Mouse (Mus musculus): Measurements from ENCODE around the gene Sox6.
"Not testable (repeated sequence)": the region's sequence is repeated elsewhere in the genome, so short reads cannot be mapped to it uniquely, and the experiment has no call there.

Gene Sox6

GRCm38 (mm10) chr7:115630287-115630686 lies 408.3 kb downstream of the Sox6 start:
- DNase-seq, result no peak

DNA sequence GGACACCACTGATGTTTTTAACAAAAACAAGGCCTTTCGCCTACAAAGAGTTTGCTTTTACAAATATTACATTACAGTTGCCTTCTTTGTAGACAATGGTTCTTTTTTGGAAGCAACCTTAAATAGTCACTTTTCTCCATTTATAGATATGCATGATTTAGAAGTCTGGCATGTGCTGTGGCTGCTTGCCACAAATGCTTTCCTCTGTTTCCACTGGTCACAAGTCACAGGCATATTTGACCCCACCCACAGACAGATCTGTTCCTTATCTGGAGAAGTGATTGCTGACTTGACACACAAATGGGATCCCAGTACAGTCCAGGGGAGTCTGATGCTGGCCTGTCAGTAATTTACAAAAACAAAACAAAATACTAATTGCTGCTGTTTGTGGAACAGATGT lies 409.8 kb downstream of the Sox6 start:
- no peak for DNase-seq

DNA sequence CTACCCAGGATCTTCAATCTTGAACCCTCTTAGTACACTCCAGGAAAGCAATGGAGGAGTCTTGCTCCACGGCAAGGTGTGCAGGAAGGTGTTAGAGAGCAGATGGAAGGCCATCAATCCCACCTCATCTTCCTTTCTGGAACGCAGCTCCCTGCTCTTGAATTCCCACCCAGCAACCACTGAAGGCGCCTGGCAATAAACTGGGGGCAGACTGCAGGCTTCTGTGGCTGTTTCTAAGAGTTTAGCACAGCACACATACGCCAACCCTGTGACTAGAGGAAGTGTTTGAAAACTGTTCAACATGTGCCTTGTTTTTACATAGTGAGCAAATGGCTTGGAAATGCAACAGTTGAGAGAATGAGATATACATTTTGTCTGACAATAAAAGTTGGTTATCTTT lies 412.6 kb downstream of the Sox6 start:
- no peak for DNase-seq

DNA sequence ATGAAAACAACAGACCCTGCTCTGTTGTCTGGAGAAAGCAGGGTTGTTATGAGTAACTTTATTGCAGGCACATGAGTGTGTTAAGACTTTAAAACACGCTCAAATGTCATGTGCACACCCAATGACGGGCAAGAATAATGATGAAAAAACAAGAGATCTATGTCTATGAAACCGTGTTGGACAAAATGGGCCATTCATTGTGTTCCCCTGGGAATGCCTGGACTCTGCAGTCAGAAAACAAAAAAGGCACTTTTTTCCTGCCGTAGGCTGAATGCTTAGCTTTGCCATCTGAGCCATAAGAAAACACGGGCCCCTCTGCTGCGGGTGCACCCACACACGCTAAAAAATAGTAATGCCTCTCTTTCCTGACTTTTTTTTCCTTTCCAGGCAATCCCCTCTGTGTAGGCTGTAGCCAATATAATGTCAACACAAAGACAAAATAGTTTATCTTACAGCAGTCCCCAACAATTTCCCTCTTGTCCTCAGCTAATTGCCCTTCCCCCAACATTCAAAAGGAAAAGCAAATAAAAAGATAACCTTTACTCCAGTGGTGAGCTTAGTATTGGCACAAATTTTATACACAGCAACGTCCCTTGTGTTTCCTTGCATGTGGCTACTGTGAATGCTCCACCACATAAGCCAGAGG lies 413.6 kb downstream of the Sox6 start:
- DNase-seq, result no peak

- no peak for DNase-seq
These were observed 414.1 kb downstream of the Sox6 start for GRCm38 (mm10) chr7:115624451-115624850.

- DNase-seq, result no peak
These were observed 422.8 kb downstream of the Sox6 start for GRCm38 (mm10) chr7:115615697-115616237.

DNA sequence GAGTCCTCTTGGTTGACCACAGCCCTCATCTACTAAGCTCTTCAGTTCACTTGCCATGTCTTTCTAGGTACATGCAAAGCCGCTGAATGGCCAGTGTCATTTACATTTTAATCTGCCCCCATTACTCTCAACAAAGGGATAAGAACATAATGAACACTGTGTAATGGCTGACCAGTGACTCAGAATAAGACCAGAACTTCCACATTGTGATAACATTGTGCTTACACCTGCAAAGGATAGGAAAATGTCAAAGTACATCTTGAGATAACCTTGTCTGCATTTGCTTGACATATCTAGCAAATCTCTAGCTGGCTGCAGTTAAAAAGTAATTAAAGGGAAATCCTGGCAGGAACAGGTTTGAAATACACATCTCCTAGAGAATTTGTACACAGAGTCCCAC lies 431.1 kb downstream of the Sox6 start:
- DNase-seq, result no peak

- DNase-seq, result not testable (repeated sequence)
These were observed 432.5 kb downstream of the Sox6 start for GRCm38 (mm10) chr7:115606125-115606524.

GRCm38 (mm10) chr7:115604883-115605282 lies 433.7 kb downstream of the Sox6 start:
- DNase-seq, result no peak

GRCm38 (mm10) chr7:115597376-115597775 lies 441.2 kb downstream of the Sox6 start:
- DNase-seq, result peak; percentile 31

DNA sequence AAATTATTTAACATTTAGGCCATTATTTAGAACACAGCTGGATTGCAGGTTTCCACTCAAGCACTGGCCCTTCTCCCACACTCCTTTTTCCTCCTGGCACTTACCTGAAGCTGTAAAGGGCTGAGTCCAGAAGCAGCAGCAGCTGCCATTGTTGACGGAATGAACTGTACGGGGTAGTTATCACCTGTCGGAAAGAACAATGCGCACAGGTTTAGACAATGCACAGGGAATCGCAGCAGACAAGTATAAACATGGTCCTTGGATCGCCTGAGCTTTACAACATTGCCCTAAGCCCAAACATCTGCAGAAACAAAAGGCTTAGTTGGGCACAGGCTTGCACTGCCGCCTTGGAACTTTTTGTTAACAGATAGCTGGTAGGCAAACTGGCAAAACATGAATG lies 458.1 kb downstream of the Sox6 start:
- no peak for DNase-seq

- DNase-seq, result no peak
These were observed 458.8 kb downstream of the Sox6 start for GRCm38 (mm10) chr7:115579826-115580225.

DNA sequence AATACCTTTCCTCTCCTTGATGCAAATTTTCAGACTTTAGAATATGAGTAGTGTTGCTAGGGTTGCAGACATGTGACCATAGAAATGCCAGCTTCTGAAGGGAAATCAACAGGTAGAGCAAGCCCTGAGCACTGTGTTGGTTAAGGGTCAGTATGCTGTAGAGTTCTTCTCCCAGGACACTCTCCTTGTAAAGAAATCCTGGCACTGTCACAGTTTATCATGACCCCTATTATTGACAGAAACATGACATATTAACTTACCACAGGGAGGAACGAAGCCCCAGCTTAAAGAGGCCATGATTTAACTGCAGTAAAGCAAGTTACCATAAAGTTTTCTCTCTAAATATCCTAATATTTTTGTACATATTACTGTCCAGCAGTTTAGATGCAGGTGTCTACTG lies 462.2 kb downstream of the Sox6 start:
- DNase-seq, result no peak

DNA sequence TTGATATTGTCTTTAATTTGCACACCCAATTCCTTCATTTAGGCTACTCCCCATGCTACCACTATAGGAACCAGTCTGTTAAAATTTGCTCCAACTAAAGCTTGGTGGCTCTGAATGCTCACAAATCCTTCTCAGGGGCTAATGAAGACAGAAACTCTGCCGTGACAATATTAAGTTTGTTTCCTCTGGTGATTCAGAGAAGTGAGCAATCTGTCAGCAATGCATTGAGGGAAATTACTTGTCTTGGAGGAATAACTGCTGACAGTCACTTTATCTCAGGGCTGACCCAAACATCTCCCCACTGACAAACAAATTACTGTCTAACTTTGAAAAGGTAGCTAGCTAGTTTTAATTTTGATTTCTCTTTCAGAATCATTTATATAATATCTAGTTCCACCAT lies 463.8 kb downstream of the Sox6 start:
- no peak for DNase-seq

- no peak for DNase-seq
These were observed 469.8 kb downstream of the Sox6 start for GRCm38 (mm10) chr7:115568821-115569240.

DNA sequence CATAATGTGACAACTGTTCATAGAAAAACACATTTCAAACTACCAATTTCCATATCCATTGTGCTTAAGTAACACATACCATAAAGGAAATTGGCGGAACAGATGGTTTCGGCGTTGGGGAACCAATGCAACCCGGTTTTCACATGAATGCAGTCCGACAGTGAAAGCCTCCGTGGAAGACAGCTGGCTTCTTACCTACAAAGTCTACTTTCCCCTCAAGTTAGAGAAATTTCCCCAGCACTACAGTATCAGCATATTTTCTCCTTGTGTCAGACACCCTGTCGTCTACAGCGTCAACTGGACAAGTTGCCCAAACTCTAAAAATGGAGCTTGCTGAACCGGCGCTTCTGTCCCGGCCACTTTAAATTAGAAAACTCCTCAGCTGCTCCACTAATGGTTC lies 470.3 kb downstream of the Sox6 start:
- DNase-seq, result no peak

- no peak for DNase-seq
These were observed 471.8 kb downstream of the Sox6 start for GRCm38 (mm10) chr7:115566818-115567217.

GRCm38 (mm10) chr7:115565060-115565426 lies 473.6 kb downstream of the Sox6 start:
- DNase-seq, result no peak

DNA sequence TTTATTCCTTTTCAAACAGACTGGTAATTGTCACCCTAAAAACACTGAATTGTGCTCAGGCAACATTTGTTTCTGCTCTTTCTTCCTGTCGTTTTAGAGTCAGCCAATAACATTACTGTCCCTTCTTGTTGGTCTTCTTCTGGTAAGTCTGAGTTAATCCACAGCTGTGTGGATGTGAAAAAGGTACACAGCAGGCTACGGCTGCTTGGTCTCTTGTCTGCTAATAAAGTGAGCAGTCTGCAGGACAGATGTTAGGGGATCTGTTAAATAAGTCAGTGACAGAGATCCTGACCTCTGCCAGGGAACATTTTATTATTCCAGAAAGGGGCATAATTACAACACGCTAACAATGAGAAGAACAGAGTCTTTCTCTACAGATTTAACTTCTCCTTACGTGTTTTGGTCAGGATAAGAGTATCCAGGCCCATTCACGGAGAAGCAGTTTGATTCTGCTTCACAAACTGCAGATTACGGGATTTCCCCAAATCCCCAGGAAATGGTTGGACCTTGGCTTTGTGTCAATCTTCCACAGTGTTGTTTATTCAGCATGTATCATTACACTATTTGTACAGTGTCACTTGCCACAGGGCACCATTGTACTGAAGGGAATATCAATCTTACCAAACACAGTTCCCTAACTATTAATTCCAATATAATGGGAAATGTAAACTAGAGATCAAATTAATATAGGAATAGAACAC lies 474.1 kb downstream of the Sox6 start:
- DNase-seq, result no peak

DNA sequence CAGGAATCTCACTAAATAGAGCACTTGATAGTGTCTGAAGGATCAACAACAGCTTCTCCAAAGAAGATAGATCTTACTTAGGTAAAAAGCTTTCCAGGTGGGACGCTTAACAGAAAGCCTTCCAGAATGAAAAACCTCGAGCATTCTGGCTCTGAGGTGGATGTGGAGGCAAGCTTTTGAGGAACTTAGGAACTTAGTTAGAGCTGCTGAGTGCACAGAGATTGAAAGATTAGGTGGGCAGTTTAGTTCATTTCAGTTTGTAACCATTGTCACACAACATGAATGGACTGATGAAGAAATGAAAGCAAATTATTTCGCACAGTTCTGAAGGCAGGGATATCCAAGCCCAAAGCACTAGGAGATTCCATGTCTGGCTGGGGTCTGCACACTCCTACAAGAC lies 481.9 kb downstream of the Sox6 start:
- no peak for DNase-seq

GRCm38 (mm10) chr7:115550197-115550804 lies 488.3 kb downstream of the Sox6 start:
- DNase-seq, result no peak

DNA sequence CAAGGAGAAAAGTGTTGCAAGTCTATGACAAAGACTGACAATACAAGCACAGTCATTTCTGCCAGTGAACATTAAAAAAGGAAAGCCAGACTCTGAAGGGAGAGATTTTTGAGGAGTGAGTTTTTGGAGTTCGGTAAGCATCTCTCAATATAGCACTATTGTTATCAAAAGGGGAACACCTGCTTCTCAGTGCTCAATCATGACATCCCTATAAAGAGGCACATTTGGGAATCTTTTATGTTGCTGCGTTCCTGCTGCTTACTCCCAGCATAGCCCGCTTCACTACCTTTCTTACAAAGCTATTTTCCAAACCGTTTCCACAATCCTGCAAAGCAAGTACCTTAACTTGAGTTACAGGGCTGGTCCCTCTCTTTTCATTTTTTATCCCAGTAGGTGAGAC lies 488.9 kb downstream of the Sox6 start:
- no peak for DNase-seq

- no peak for DNase-seq
These were observed 492.8 kb downstream of the Sox6 start for GRCm38 (mm10) chr7:115545585-115546374.
